Mouse (Mus musculus) urinary bladder, postnatal 10 days (tissue): Measurements from ENCODE around the gene Olfr1489.
"Not testable (repeated sequence)": the region's sequence is repeated elsewhere in the genome, so short reads cannot be mapped to it uniquely, and the experiment has no call there.

Source experiments
- DNase-seq: peaks from one replicate; pipeline ENCODE4 v3.0.0; 2022; ENCODE audit warnings: low spot score

The Olfr1489 gene

GRCm38 (mm10) chr19:13631321-13631720, at the start of gene Olfr1489:
Gene Olfr1489, plus strand, starts transcription at chr19:13631621.
- no peak for DNase-seq

- DNase-seq = no peak
These were observed 48.2 kb upstream of the Olfr1489 start, which contains the start of gene Olfr1484 for GRCm38 (mm10) chr19:13583211-13583610. Gene Olfr1484, plus strand, starts transcription at chr19:13583511.

- DNase-seq = not testable (repeated sequence)
These were observed 14.3 kb upstream of the Olfr1489 start, which contains the start of gene Olfr1487 for GRCm38 (mm10) chr19:13617075-13617474. Gene Olfr1487, plus strand, starts transcription at chr19:13617375.

GRCm38 (mm10) chr19:13650791-13651190, 19.4 kb downstream of the Olfr1489 start, which contains the start of gene Olfr1490:
Gene Olfr1490, plus strand, starts transcription at chr19:13651091.
- DNase-seq = no peak
